Mouse (Mus musculus) neutrophil, adult 5-6 weeks (primary cell): Measurements from ENCODE around the gene Fbxl14. TPM values are rescaled to one million over a fixed set of nuclear protein-coding genes. Genes with fewer than 3 reads are reported as not detected.
"Not testable (repeated sequence)": the region's sequence is repeated elsewhere in the genome, so short reads cannot be mapped to it uniquely, and the experiment has no call there.

Experiments used
- ATAC-seq: fragments of 151-379, 151-347 bp; 2 replicates; pipeline ENCODE4 v1.8.0; 2017; ENCODE audit warnings: mild to moderate bottlenecking, moderate TSS enrichment; ENCODE audit not compliant: insufficient number of reproducible peaks, poor library complexity, low FRiP score, severe bottlenecking; ENCODE audit errors: extremely low read depth
- total RNA-seq: library from RNA; stranded (forward); fragments of 200-1000 nt; gene quantifications from 2 replicates; pipeline ENCODE4 v1.2.3, GENCODE M21; 2017

The Fbxl14 gene
- total RNA-seq, 1 experiment from 2014 or later: 63.7 TPM

DNA sequence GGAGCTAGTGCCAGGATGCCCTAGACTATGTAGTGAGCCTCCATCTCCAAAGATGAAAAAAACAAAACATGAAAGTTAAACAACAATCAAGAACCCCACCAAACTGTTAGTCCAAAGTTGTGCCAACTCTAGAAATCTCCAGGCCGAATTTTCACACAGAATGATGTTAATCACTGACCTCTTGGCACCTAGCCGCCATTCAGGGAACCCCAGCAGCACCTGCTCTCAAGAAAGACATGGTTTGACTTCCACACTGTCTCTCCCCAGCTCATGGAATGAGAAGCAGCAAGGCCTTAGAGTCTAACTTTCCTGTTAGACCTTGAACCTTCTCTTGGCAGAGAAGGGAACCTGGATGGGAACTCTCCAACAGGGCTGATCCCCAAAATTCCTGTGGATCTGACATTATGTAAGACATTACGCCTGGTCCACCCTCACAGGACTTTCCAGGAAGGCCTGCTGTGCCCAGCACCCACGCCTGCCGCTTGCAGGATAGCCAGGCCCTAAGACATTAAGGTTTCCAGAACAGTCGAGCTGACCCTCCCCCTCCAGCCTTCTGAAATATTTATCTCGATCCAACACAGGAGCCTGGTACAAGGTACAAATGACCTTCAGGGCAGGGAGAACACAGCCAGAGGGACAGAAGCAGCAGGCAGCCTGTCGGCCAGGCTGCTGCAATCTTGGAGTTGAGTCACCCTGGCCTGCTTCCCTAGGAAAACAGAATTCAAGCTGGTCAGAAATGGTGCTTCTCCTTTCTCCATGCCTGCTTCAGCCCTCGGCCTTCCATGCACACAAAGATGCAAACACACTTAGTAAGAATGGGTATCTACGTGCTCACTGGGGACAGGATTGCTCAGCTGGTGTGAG, 12.3 kb upstream of the Fbxl14 start:
- ATAC-seq: no peak

- no peak for ATAC-seq
Observed at GRCm38 (mm10) chr6:119467785-119468059, 11.7 kb upstream of the Fbxl14 start.

DNA sequence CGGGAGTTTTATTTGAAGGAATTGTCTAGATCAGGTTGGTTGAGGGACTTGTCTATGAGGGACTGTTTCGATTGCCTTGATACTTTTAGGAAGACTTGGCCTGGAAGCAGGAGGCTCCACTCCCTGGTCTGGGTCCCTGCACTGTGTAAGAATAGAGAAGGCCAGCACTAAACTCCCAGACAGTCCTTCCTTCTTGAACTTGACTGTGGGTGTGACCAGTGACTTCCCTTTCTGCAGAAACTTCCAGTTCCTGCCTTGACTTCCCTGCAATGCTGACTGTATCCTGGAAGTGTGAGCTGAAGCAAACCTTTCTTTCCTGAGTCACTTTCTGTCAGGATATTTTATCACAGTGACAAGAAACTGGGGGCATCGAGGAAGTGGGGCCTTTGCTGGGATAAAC, 8.7 kb upstream of the Fbxl14 start:
- no peak for ATAC-seq

- ATAC-seq: peak; percentile 49; the same call in 1 of the 2 replicates
Observed at GRCm38 (mm10) chr6:119472135-119472534, 7.3 kb upstream of the Fbxl14 start.

GRCm38 (mm10) chr6:119472705-119473104, 6.8 kb upstream of the Fbxl14 start:
- ATAC-seq: no peak

DNA sequence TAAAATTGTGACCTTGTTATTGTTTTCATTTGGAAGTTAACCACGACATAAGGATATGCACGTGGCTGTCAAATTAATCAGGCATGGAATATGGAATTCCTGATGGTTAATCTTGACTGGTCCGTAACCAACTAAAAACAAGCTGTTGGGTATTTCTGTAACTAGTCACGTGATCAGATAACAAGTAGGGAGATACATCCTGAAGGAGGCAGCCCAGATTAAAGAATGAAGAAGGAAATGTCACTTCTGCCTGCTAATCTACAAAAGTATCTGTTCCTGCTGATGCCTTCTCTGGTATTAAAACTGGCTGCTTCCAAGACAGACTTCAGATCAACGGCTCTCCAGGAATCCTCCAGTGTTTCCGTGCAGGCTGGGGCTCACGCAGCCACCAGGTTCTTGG, 6.0 kb upstream of the Fbxl14 start:
- no peak for ATAC-seq

- no peak for ATAC-seq
Observed at GRCm38 (mm10) chr6:119473992-119474391, 5.5 kb upstream of the Fbxl14 start.

DNA sequence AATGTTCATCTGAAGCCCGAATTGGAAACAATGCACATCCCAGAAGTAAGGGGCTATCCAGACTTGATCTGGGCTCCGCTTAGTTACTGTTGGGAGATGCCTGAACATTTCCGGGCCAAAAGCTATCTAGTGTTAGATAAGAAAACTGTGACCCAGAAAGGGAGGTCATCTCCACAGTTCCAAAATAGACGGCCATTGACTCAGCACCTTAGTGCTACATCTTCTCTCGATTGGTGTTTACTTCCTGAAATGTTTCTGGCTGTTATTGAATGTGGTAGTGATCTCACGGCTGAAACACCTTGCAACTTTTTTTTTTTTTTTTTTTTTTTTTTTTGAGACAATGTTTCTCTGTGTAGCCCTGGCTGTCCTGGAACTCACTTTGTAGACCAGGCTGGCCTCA, 3.5 kb upstream of the Fbxl14 start:
- no peak for ATAC-seq

DNA sequence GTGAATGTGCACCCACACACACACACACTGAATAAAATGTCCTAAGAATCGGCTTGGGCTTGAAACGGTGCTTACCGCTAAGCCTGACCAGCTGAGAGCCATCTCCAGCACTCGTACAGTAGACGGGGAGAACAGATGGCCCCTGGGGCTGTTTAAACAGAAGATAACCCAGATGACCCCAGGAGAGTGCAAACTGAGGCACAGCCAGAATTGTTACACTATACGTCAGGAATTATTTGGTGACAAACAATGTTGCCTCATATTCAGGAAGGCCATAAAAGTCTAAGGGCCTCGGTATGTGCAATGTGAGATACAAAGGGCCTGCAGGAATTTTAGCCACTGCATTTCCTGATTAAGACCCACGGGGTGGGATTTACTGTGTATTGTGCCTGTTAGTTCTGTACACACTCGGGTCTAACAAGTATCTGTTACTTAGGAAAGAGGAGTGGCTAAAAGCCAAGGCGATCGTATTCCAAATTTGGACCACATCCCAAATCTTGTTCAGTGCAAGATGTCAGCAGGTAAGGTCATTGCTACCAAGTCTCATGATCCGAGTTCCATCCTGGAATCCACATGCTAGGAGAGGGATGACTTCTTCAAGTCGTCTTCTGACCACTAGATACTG, 1.7 kb upstream of the Fbxl14 start:
- no peak for ATAC-seq

DNA sequence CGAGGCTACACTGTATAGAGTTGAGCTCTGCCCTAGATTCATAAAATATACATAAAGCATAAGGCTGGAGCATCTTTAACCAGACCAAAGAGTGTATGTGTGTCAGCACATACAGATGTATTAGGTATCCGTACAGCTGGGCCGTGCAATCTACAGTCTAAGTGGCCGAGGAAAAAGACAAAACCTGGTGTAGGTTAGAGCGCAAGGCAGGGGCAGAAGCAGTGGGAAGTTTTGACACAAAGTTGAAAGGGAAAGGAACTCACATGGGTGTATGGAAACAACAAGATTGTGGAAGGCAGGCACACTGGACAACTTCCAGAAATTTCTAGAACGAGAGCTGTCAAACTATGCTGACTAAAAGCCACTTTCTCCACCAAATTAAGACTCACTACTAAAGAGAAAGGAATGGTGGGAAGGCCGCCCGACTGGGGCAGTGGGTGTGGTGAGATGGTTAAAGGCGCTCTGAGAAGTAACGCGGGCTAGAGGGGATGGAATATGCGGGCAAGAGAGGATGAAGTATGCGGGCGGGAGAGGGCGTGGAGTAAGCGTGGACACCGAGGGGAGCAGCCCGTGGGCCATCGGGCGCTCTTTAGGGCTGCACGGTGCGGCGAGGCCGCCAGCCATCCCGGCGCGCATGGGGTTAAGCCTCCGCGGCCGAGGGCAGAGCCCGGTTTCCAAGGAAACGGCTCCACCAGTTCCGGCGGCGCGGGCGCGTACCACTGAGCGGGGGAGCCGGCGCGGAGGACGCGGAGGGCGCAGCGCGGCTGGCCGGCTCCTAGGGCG, 717 bp upstream of the Fbxl14 start:
- peak; percentile 59 for ATAC-seq

DNA sequence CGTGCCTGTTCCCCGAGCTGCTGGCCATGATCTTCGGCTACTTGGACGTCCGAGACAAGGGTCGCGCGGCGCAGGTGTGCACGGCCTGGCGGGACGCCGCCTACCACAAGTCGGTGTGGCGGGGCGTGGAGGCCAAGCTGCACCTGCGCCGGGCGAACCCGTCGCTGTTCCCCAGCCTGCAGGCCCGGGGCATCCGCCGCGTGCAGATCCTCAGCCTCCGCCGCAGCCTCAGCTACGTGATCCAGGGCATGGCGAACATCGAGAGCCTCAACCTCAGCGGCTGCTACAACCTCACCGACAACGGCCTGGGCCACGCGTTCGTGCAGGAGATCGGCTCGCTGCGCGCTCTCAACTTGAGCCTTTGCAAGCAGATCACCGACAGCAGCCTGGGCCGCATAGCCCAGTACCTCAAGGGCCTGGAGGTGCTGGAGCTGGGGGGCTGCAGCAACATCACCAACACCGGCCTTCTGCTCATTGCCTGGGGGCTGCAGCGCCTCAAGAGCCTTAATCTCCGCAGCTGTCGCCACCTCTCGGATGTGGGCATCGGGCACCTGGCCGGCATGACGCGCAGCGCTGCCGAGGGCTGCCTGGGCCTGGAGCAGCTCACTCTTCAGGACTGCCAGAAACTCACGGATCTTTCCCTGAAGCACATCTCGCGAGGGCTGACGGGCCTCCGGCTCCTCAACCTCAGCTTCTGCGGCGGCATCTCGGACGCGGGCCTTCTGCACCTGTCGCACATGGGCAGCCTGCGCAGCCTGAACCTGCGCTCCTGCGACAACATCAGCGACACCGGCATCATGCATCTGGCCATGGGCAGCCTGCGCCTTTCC, 623 bp downstream of the Fbxl14 start:
- peak; percentile 22; the same call in 1 of the 2 replicates for ATAC-seq

- peak; percentile 2; the same call in 1 of the 2 replicates for ATAC-seq
Observed at GRCm38 (mm10) chr6:119480706-119481331, 1.4 kb downstream of the Fbxl14 start.

GRCm38 (mm10) chr6:119481741-119482390, 2.4 kb downstream of the Fbxl14 start:
- not testable (repeated sequence) for ATAC-seq

DNA sequence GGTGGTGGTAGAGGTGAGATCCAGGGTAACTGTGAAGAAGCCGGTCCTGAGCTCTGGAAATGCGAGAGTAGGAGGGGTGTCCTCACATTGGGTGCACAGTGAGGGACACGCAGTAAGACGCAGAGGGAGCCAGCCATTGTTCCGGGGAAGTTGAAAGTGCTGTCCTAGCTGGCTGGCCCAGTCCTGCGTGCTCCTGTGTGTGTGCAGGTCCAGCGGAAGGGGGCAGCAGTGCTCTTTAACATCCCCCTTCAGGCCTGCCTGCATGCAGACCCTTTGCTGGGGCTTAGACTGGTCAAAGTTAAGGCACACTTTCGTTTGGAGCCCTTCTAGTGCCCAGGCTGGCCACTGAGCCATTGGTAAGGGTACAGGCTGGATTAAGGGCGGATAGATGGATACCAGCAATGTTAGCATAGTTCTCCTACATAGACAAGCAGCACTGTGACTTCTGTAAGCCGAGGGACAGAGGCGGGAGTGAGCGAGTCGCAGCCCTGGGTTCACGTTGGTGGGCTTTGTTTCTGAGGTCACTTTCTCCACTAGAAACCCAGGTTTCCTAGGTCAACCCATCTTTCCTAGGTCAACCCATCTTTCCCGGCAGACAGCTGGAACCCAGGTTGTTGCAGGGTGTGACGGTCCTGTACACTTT, 3.6 kb downstream of the Fbxl14 start:
- no peak for ATAC-seq

GRCm38 (mm10) chr6:119485486-119485885, 6.0 kb downstream of the Fbxl14 start:
- ATAC-seq: no peak

DNA sequence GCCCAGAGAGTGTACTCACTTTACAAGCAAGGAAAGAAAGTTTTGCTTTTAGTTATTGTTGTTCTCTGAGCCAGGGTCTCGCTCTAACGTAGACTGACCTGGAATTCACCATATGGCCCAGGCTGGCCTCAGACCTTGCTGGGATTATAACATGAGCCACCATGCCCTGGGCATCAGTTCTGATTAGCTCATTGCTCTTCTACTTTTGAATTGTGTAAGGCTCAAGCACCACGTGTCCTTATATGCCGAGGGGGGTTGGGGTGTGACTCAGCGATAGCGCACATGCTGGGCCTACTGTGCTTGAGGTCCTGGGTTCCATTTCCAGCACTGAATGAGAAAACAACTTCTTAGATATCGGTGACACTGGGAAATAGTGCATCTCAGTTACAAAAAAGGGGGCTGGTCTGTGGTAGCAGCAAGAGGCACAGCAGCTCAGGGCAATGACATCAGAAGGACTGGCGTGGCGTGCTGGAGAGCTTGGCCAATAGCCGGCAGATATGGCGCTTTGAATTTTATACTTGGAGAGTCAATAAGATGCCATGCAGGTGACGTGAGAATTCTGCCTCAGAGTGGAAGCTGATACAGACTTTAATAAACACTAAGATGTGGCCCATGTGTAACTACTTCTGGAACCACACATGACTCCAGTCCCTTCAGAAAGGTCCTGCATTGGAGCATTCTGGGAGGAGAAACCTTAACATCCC, 7.1 kb downstream of the Fbxl14 start:
- ATAC-seq: 0 out of 2 replicates have a peak, but pooled peaks have one; percentile 13

GRCm38 (mm10) chr6:119487085-119487458, 7.6 kb downstream of the Fbxl14 start:
- no peak for ATAC-seq
